Mouse (Mus musculus): ENCODE results near the gene Nos3. TPM values are rescaled to one million over a fixed set of nuclear protein-coding genes. Genes with fewer than 3 reads are reported as not detected.

Nos3 gene
- polyA plus RNA-seq, 1 experiment from 2014 or later = 12.8 TPM

- H3K27ac ChIP-seq = no peak overlapping the region
- WGBS = under 1% methylated on average over 30 of the region's 30 CpGs
- TF ChIP-seq CTCF (IDR thresholded peaks at IDR 0.05; ENCODE audit: low read depth) = no peak
- H3K4me3 ChIP-seq (replicated peaks; ENCODE audit: low read depth, low read length) = peak overlapping the region; percentile 43
- 0 out of 2 replicates have a peak overlapping the region, but pooled peaks have one; percentile 35 for H3K9ac ChIP-seq (ENCODE audit: low read depth, low read length)
- no peak for DNase-seq (ENCODE audit: low spot score)
- no peaks in the 10 kb centered on the region for H3K9me3 ChIP-seq (replicated peaks; ENCODE audit: low read length)
- H3K27me3 ChIP-seq (ENCODE audit: insufficient read depth, low read length) = no peaks in the 10 kb centered on the region
- peaks cover 22% of the 10 kb centered on the region for H3K4me1 ChIP-seq (replicated peaks; ENCODE audit: insufficient read depth, low read length)
- no peak for ATAC-seq (replicated peaks; ENCODE audit: low FRiP score, low read depth)
- H3K4me2 ChIP-seq (ENCODE audit: low read length) = peak overlapping the region; percentile 92
- H3K36me3 ChIP-seq (ENCODE audit: insufficient read depth, low read length) = no peaks in the 10 kb centered on the region
Observed at GRCm38 (mm10) chr5:24348546-24348945, 16.1 kb upstream of the Nos3 start.

DNA sequence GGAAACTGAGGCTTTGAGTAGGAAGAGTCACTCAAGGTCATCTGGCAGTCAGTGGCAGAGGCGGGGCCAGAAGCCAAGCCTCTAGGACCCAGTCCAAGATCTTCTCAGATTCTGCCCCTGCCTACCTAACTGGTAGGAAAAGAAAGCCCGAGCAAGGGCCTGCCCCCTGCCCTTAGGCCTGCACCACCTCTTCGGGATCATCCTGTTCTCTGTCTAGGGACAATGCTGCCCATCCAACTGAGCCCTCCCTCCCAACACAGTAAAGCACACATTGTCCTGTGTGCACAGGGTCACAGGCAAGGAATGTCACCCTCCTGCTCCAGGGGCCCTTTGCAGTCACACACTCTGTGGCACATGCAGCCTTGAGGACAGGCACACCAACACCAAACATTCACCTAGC lies 14.5 kb upstream of the Nos3 start:
- ATAC-seq (replicated peaks; ENCODE audit: low FRiP score, low read depth) = no peak
- Histone ChIP-seq H3K4me2 (ENCODE audit: low read length) (peak overlapping the region; percentile 91), H3K4me3 (replicated peaks; ENCODE audit: low read depth, low read length) (no peak overlapping the region), H3K4me1 (replicated peaks; ENCODE audit: insufficient read depth, low read length) (peaks cover 11% of the 10 kb centered on the region), H3K27ac (no peak overlapping the region), H3K9me3 (replicated peaks; ENCODE audit: low read length) (no peaks in the 10 kb centered on the region), H3K9ac (ENCODE audit: low read depth, low read length) (no peak overlapping the region), H3K27me3 (ENCODE audit: insufficient read depth, low read length) (no peaks in the 10 kb centered on the region), H3K36me3 (ENCODE audit: insufficient read depth, low read length) (no peaks in the 10 kb centered on the region)
- DNase-seq (ENCODE audit: low spot score) = no peak
- 63% methylated on average over 3 of the region's 3 CpGs for WGBS
- no peak for TF ChIP-seq CTCF (IDR thresholded peaks at IDR 0.05; ENCODE audit: low read depth)

DNA sequence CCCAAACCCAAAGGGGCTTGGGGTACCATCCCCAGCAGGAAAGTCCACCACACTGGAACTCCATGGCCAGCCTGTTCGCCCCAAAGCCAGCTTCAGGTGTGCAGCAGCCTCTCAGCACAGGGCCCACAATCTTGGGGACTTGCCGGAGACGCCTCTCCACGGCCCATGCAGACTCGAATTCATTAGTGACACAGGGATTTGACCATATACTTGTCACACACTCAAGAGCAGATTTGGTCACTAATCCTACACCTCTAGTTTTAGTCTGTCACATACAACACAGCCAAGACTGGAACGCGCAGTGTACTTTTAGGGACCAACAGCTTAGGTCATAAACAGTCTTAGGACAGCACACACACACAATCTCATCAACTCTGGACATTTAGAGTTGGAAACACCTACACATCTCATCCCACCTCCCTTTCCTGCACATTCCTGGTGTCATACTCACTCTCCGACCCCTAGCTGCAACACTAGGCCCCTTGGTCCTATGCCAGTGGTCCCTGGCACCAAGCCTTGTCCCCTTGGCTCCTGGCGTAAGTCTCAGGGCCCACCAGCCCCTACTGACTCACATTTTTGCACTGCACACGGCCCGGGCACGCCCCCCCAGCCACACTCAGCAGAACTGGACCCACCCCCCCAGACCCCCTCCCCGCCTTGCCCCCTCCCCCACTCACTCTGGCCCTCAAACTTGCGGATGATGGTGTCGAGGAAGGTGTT lies 13.9 kb upstream of the Nos3 start:
- H3K9me3 ChIP-seq (replicated peaks; ENCODE audit: low read length) = no peaks in the 10 kb centered on the region
- peak overlapping the region; percentile 68 for H3K4me3 ChIP-seq (replicated peaks; ENCODE audit: low read depth, low read length)
- H3K27ac ChIP-seq = no peak overlapping the region
- H3K27me3 ChIP-seq (ENCODE audit: insufficient read depth, low read length) = no peaks in the 10 kb centered on the region
- WGBS = 37% methylated on average over 14 of the region's 15 CpGs
- peak overlapping the region; percentile 91 for H3K4me2 ChIP-seq (ENCODE audit: low read length)
- H3K36me3 ChIP-seq (ENCODE audit: insufficient read depth, low read length) = no peaks in the 10 kb centered on the region
- peak overlapping the region; percentile 52 for H3K9ac ChIP-seq (ENCODE audit: low read depth, low read length)
- DNase-seq (ENCODE audit: low spot score) (no peak), ATAC-seq (replicated peaks; ENCODE audit: low FRiP score, low read depth) (0 out of 2 replicates have a peak, but pooled peaks have one; percentile 2)
- H3K4me1 ChIP-seq (replicated peaks; ENCODE audit: insufficient read depth, low read length) = peaks cover 9% of the 10 kb centered on the region
- no peak for TF ChIP-seq CTCF (IDR thresholded peaks at IDR 0.05; ENCODE audit: low read depth)

GRCm38 (mm10) chr5:24351278-24351677 lies 13.3 kb upstream of the Nos3 start, which contains the start of gene Kcnh2:
Gene Kcnh2, minus strand, starts transcription at chr5:24351604.
- peak within 1 kb of the TSS; percentile 68 for H3K4me3 ChIP-seq (replicated peaks; ENCODE audit: low read depth, low read length)
- peak within 1 kb of the TSS; percentile 70 for H3K27ac ChIP-seq
- peak; percentile 44 for DNase-seq (ENCODE audit: low spot score)
- H3K27me3 ChIP-seq (ENCODE audit: insufficient read depth, low read length) = no peaks in the 10 kb centered on the region
- H3K4me2 ChIP-seq (ENCODE audit: low read length) = peak within 1 kb of the TSS; percentile 91
- under 1% methylated on average over 35 of the region's 53 CpGs for WGBS
- H3K36me3 ChIP-seq (ENCODE audit: insufficient read depth, low read length) = no peaks in the 10 kb centered on the region
- TF ChIP-seq CTCF (IDR thresholded peaks at IDR 0.05; ENCODE audit: low read depth) = no peak
- H3K9ac ChIP-seq (ENCODE audit: low read depth, low read length) = peak within 1 kb of the TSS; percentile 52
- H3K9me3 ChIP-seq (replicated peaks; ENCODE audit: low read length) = no peaks in the 10 kb centered on the region
- peaks cover 9% of the 10 kb centered on the region for H3K4me1 ChIP-seq (replicated peaks; ENCODE audit: insufficient read depth, low read length)
- ATAC-seq (replicated peaks; ENCODE audit: low FRiP score, low read depth) = peak; percentile 14; the same call in 1 of the 2 replicates

- ATAC-seq (replicated peaks; ENCODE audit: low FRiP score, low read depth) (peak; percentile 61), DNase-seq (ENCODE audit: low spot score) (peak; percentile 91)
- Histone ChIP-seq H3K36me3 (ENCODE audit: insufficient read depth, low read length) (no peaks in the 10 kb centered on the region), H3K9ac (ENCODE audit: low read depth, low read length) (peak overlapping the region; percentile 52), H3K27me3 (ENCODE audit: insufficient read depth, low read length) (no peaks in the 10 kb centered on the region), H3K4me3 (replicated peaks; ENCODE audit: low read depth, low read length) (peak overlapping the region; percentile 68), H3K4me2 (ENCODE audit: low read length) (peak overlapping the region; percentile 91), H3K27ac (peak overlapping the region; percentile 70), H3K9me3 (replicated peaks; ENCODE audit: low read length) (no peaks in the 10 kb centered on the region), H3K4me1 (replicated peaks; ENCODE audit: insufficient read depth, low read length) (peaks cover 9% of the 10 kb centered on the region)
- TF ChIP-seq CTCF (IDR thresholded peaks at IDR 0.05; ENCODE audit: low read depth) = no peak
- WGBS = under 1% methylated on average over 39 of the region's 41 CpGs
Observed at GRCm38 (mm10) chr5:24351701-24352171, 12.9 kb upstream of the Nos3 start.

DNA sequence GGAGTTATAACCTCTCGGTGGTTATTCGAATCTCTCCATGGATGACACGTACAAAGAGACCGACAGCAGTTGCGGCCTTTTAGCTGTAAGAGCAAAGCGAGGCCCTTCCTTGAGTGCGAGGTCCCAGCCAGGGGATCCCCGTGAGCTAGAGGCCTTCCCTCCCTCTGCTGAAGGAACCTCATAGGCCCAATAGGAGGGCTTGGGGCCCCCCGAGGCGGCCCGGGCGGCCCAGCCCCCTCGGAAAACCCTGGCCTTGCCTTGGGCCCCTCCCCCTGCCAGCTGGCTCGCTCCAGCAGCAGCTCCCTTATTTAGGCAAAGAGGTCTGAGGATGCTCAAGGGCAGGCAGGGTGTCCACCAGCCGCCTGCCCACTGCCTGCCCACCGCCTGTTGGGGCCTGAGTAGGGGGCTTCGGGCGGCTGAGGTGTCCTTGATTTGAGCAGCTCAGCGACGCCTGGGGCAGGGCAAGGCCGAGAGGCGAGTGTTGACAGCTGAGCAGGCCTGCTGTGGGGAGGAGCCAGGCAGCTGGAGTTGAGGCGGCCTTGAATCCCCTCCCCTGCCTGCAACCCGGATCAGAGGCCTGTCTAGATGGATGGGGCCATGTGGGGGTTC lies 12.3 kb upstream of the Nos3 start:
- ATAC-seq (replicated peaks; ENCODE audit: low FRiP score, low read depth) (peak; percentile 75), DNase-seq (ENCODE audit: low spot score) (peak; percentile 91)
- peak overlapping the region; percentile 70 for H3K27ac ChIP-seq
- 0 out of 2 replicates have a peak overlapping the region, but pooled peaks have one; percentile 52 for H3K9ac ChIP-seq (ENCODE audit: low read depth, low read length)
- H3K9me3 ChIP-seq (replicated peaks; ENCODE audit: low read length) = no peaks in the 10 kb centered on the region
- no peaks in the 10 kb centered on the region for H3K27me3 ChIP-seq (ENCODE audit: insufficient read depth, low read length)
- TF ChIP-seq CTCF (IDR thresholded peaks at IDR 0.05; ENCODE audit: low read depth) = no peak
- no peaks in the 10 kb centered on the region for H3K36me3 ChIP-seq (ENCODE audit: insufficient read depth, low read length)
- H3K4me2 ChIP-seq (ENCODE audit: low read length) = peak overlapping the region; percentile 91
- H3K4me1 ChIP-seq (replicated peaks; ENCODE audit: insufficient read depth, low read length) = peaks cover 9% of the 10 kb centered on the region
- WGBS = 4% methylated on average over 24 of the region's 24 CpGs
- H3K4me3 ChIP-seq (replicated peaks; ENCODE audit: low read depth, low read length) = peak overlapping the region; percentile 68

Data from kidney, postnatal 0 days (tissue).